Mouse (Mus musculus) lung, embryonic 14.5 days (tissue): ENCODE measurements around the gene Gm10719. TPM values are rescaled to one million over a fixed set of nuclear protein-coding genes. Genes with fewer than 3 reads are reported as not detected.
"Not testable (repeated sequence)": the region's sequence is repeated elsewhere in the genome, so short reads cannot be mapped to it uniquely, and the experiment has no call there.

Source experiments
- ATAC-seq: fragments of 200-750 bp; cut with Nextera tagmentation; 2 replicates; pipeline ENCODE4 v1.8.0; 2017; ENCODE audit warnings: mild to moderate bottlenecking, moderate TSS enrichment, moderate library complexity; ENCODE audit not compliant: insufficient read depth
- DNase-seq: peaks from one replicate; pipeline ENCODE4 v3.0.0-alpha.2; 2015
- H3K27ac ChIP-seq: fragments of 300-500 bp; sonication (generic); 2 replicates; pipeline ENCODE4 v1.5.1; 2014; ENCODE audit warnings: low read depth, mild to moderate bottlenecking, moderate library complexity
- H3K27me3 ChIP-seq: fragments of 300-500 bp; sonication (generic); 2 replicates; pipeline ENCODE4 v1.6.1; 2014; ENCODE audit warnings: low read length, control low read depth; ENCODE audit not compliant: insufficient read depth
- H3K36me3 ChIP-seq: fragments of 300-500 bp; sonication (generic); 2 replicates; pipeline ENCODE4 v1.6.1; 2014; ENCODE audit warnings: control low read depth; ENCODE audit not compliant: insufficient read depth
- H3K4me1 ChIP-seq: fragments of 300-500 bp; sonication (generic); 2 replicates; pipeline ENCODE4 v1.6.1; 2014; ENCODE audit warnings: antibody characterized with exemption, control low read depth; ENCODE audit not compliant: insufficient read depth
- H3K4me2 ChIP-seq: fragments of 300-500 bp; sonication (generic); 2 replicates; pipeline ENCODE4 v1.6.1; 2014; ENCODE audit warnings: mild to moderate bottlenecking
- H3K4me3 ChIP-seq: fragments of 300-500 bp; sonication (generic); 2 replicates; pipeline ENCODE4 v1.5.1; 2014; ENCODE audit warnings: low read depth, low read length
- H3K9ac ChIP-seq: fragments of 300-500 bp; sonication (generic); 2 replicates; pipeline ENCODE4 v1.6.1; 2014
- H3K9me3 ChIP-seq: fragments of 300-500 bp; sonication (generic); 2 replicates; pipeline ENCODE4 v1.6.1; 2016; ENCODE audit warnings: low read depth, low read length, control low read depth
- WGBS: fragments of 180-500 bp; shearing (Covaris S2); extraction: QIAGEN DNeasy Blood & Tissue Kit; methylation state at CpG from one replicate; pipeline ENCODE4 v1.1.7; 2014; 5-methylcytosine and 5-hydroxymethylcytosine counted together
- polyA plus RNA-seq: library from polyadenylated mRNA; unstranded; fragments of >200 nt; fragmentation: Nextera tagmentation; extraction: Ambion mirVana; gene quantifications from 2 replicates; pipeline ENCODE4 v1.2.1, GENCODE M21; 2014

Gene Gm10719
- polyA plus RNA-seq, 1 experiment from 2014 or later, result not detected

- H3K36me3 ChIP-seq, H3K9ac ChIP-seq, H3K4me2 ChIP-seq, H3K27me3 ChIP-seq, H3K27ac ChIP-seq, H3K4me3 ChIP-seq, H3K4me1 ChIP-seq, H3K9me3 ChIP-seq, DNase-seq: not testable (repeated sequence)
- no CpG with 5 or more reads among the region's 11 CpGs for WGBS
- ATAC-seq, result peak; percentile 66; the same call in 1 of the 2 replicates
These were observed 4.4 kb upstream of the Gm10719 start, which contains the start of gene Gm10721 for GRCm38 (mm10) chr9:3012733-3013279. Gene Gm10721 (plus strand): TSS chr9:3013140.

GRCm38 (mm10) chr9:3015354-3015753 is 1.9 kb upstream of the Gm10719 start, which contains the start of gene Gm10720:
Gene Gm10720 (plus strand): TSS chr9:3015654.
- H3K4me3 ChIP-seq, H3K36me3 ChIP-seq, ATAC-seq, H3K27ac ChIP-seq, H3K4me1 ChIP-seq, H3K27me3 ChIP-seq, DNase-seq, H3K9me3 ChIP-seq, H3K9ac ChIP-seq, H3K4me2 ChIP-seq: not testable (repeated sequence)
- WGBS, result 61% methylated on average over 4 of the region's 9 CpGs

GRCm38 (mm10) chr9:3015896-3016295 is 1.3 kb upstream of the Gm10719 start:
- not testable (repeated sequence) for H3K36me3 ChIP-seq, H3K27me3 ChIP-seq, H3K4me1 ChIP-seq, H3K27ac ChIP-seq, H3K4me3 ChIP-seq, DNase-seq, H3K9me3 ChIP-seq, H3K4me2 ChIP-seq, H3K9ac ChIP-seq, ATAC-seq
- 62% methylated on average over 4 of the region's 6 CpGs for WGBS

- H3K27me3 ChIP-seq, H3K36me3 ChIP-seq, ATAC-seq, H3K27ac ChIP-seq, H3K4me1 ChIP-seq, H3K9me3 ChIP-seq, H3K4me2 ChIP-seq, H3K4me3 ChIP-seq, DNase-seq, H3K9ac ChIP-seq: not testable (repeated sequence)
- WGBS, result 69% methylated on average over 9 of the region's 9 CpGs
These were observed 1.7 kb downstream of the Gm10719 start for GRCm38 (mm10) chr9:3018944-3019343.

GRCm38 (mm10) chr9:3019835-3020727 is 2.9 kb downstream of the Gm10719 start:
- H3K36me3 ChIP-seq, H3K9me3 ChIP-seq, H3K4me1 ChIP-seq, H3K9ac ChIP-seq, H3K4me2 ChIP-seq, H3K4me3 ChIP-seq, H3K27ac ChIP-seq, DNase-seq, H3K27me3 ChIP-seq: not testable (repeated sequence)
- 71% methylated on average over 11 of the region's 19 CpGs for WGBS
- peak; percentile 68; the same call in 1 of the 2 replicates for ATAC-seq

- H3K9me3 ChIP-seq, H3K9ac ChIP-seq, H3K4me2 ChIP-seq, H3K36me3 ChIP-seq, H3K27ac ChIP-seq, H3K27me3 ChIP-seq, H3K4me1 ChIP-seq, H3K4me3 ChIP-seq, ATAC-seq: not testable (repeated sequence)
- peak; percentile 17 for DNase-seq
- WGBS, result 71% methylated on average over 9 of the region's 13 CpGs
These were observed 5.3 kb downstream of the Gm10719 start for GRCm38 (mm10) chr9:3022316-3023008.

- not testable (repeated sequence) for H3K9me3 ChIP-seq, H3K9ac ChIP-seq, DNase-seq, H3K27ac ChIP-seq, ATAC-seq, H3K4me1 ChIP-seq, H3K36me3 ChIP-seq, H3K4me2 ChIP-seq, H3K27me3 ChIP-seq, H3K4me3 ChIP-seq
- WGBS, result 73% methylated on average over 9 of the region's 13 CpGs
These were observed 6.2 kb downstream of the Gm10719 start, which contains the start of gene Gm10718 for GRCm38 (mm10) chr9:3023312-3023984. Gene Gm10718 (plus strand): TSS chr9:3023547.

GRCm38 (mm10) chr9:3023985-3024648 is 6.9 kb downstream of the Gm10719 start:
- ATAC-seq, H3K27ac ChIP-seq, H3K4me1 ChIP-seq, H3K9ac ChIP-seq, H3K4me2 ChIP-seq, H3K9me3 ChIP-seq, H3K36me3 ChIP-seq, H3K27me3 ChIP-seq, DNase-seq, H3K4me3 ChIP-seq: not testable (repeated sequence)
- WGBS, result 64% methylated on average over 15 of the region's 16 CpGs

GRCm38 (mm10) chr9:3024912-3025467 is 7.8 kb downstream of the Gm10719 start, which contains the start of gene Gm10717:
Gene Gm10717 (plus strand): TSS chr9:3025417.
- not testable (repeated sequence) for H3K4me1 ChIP-seq, H3K4me2 ChIP-seq, H3K9ac ChIP-seq, H3K36me3 ChIP-seq, DNase-seq, H3K9me3 ChIP-seq, H3K27me3 ChIP-seq, H3K27ac ChIP-seq, H3K4me3 ChIP-seq, ATAC-seq
- 68% methylated on average over 12 of the region's 12 CpGs for WGBS
